Mouse (Mus musculus) testis, adult 2 months (tissue): Measurements from ENCODE around the gene Sfn.

Source experiments
- CTCF ChIP-seq: fragments of 200-500 bp; IDR thresholded peaks from 2 replicates; pipeline ENCODE4 v1.5.1; 2012; ENCODE audit warnings: low read depth, mild to moderate bottlenecking, inconsistent platforms, low read length, moderate library complexity; ENCODE audit not compliant: control insufficient read depth, insufficient read depth, insufficient replicate concordance
- POLR2A ChIP-seq: fragments of 200-500 bp; IDR thresholded peaks from 2 replicates; pipeline ENCODE4 v1.6.1; 2012; ENCODE audit warnings: low read depth, mild to moderate bottlenecking, inconsistent platforms, low read length, moderate library complexity; ENCODE audit not compliant: control insufficient read depth

DNA sequence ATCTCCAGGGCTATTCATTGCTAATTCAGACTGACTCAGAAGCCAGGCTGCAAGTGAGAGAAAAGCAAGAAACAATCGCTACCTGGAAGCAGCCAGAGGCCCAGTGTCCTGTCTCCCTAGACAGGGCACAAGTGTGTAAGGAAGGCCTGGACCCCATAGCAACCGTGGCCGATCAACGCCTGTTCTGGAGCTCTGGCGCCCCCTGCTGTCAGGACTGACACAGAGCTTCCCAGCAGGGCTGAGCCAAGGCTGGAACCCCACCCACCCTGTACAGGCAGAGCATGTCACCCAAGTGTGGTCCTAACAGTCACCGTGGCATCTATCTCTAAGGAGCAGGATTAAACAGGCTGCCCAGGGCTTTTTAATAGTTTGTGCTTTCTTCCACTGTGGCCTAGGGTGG lies 7.8 kb upstream of the Sfn start:
- TF ChIP-seq CTCF (peak; percentile 94), POLR2A (no peak)
